Mouse (Mus musculus) cerebellum, adult 9-11 months (tissue): ENCODE data around the gene Tab1.
A peak's percentile ranks its signal among the peaks of the same experiment; 100 is the strongest.

Experiments
- DNase-seq: peaks from one replicate; pipeline ENCODE4 v3.0.0; 2022

The Tab1 gene

GRCm38 (mm10) chr15:80132993-80133586, at the start of gene Tab1:
TSS of gene Tab1 (plus strand) at chr15:80133127.
- DNase-seq: peak; percentile 93

- DNase-seq: peak; percentile 99
These were observed 49.6 kb upstream of the Tab1 start for GRCm38 (mm10) chr15:80083276-80083731.

GRCm38 (mm10) chr15:80083740-80084139, 49.2 kb upstream of the Tab1 start:
- no peak for DNase-seq

GRCm38 (mm10) chr15:80087406-80088012, 45.4 kb upstream of the Tab1 start:
- DNase-seq: peak; percentile 43

- peak; percentile 92 for DNase-seq
These were observed 44.3 kb upstream of the Tab1 start for GRCm38 (mm10) chr15:80088637-80089036.

- peak; percentile 47 for DNase-seq
These were observed 42.8 kb upstream of the Tab1 start for GRCm38 (mm10) chr15:80090155-80090554.

- DNase-seq: peak; percentile 70
These were observed 42.2 kb upstream of the Tab1 start for GRCm38 (mm10) chr15:80090741-80091120.

- DNase-seq: peak; percentile 88
These were observed 41.6 kb upstream of the Tab1 start, which contains the start of the genes Syngr1 and Rpl3 for GRCm38 (mm10) chr15:80091121-80091955. TSS of gene Syngr1 (plus strand) at chr15:80091334. TSS of gene Rpl3 (minus strand) at chr15:80091868.

- DNase-seq: peak; percentile 83
These were observed 40.9 kb upstream of the Tab1 start for GRCm38 (mm10) chr15:80092041-80092441.

- DNase-seq: peak; percentile 93
These were observed 40.3 kb upstream of the Tab1 start for GRCm38 (mm10) chr15:80092599-80092998.

GRCm38 (mm10) chr15:80094201-80094600, 38.7 kb upstream of the Tab1 start:
- peak; percentile 92 for DNase-seq

GRCm38 (mm10) chr15:80095596-80095995, 37.3 kb upstream of the Tab1 start:
- DNase-seq: peak; percentile 55

GRCm38 (mm10) chr15:80096406-80096805, 36.5 kb upstream of the Tab1 start:
- peak; percentile 70 for DNase-seq

- peak; percentile 68 for DNase-seq
These were observed 35.7 kb upstream of the Tab1 start for GRCm38 (mm10) chr15:80096946-80097881.

GRCm38 (mm10) chr15:80097999-80098461, 34.9 kb upstream of the Tab1 start:
- DNase-seq: peak; percentile 65

GRCm38 (mm10) chr15:80098809-80099208, 34.1 kb upstream of the Tab1 start:
- peak; percentile 70 for DNase-seq

- no peak for DNase-seq
These were observed 33.5 kb upstream of the Tab1 start for GRCm38 (mm10) chr15:80099477-80099876.

GRCm38 (mm10) chr15:80100196-80100595, 32.7 kb upstream of the Tab1 start:
- DNase-seq: peak; percentile 70

- DNase-seq: peak; percentile 84
These were observed 32.1 kb upstream of the Tab1 start for GRCm38 (mm10) chr15:80100871-80101270.

GRCm38 (mm10) chr15:80101503-80101902, 31.4 kb upstream of the Tab1 start:
- DNase-seq: peak; percentile 64

- DNase-seq: peak; percentile 66
These were observed 30.4 kb upstream of the Tab1 start for GRCm38 (mm10) chr15:80102495-80102894.
